Mouse (Mus musculus): ENCODE data around the gene Ktn1. TPM values are rescaled to one million over a fixed set of nuclear protein-coding genes. Genes with fewer than 3 reads are reported as not detected.
A peak's percentile ranks its signal among the peaks of the same experiment; 100 is the strongest.

Ktn1 gene
- polyA plus RNA-seq, 1 experiment from 2014 or later: 88.1 TPM

- 15% methylated on average over 6 of the region's 6 CpGs for WGBS
- Histone ChIP-seq H3K4me2 (ENCODE audit: low read length) (peak overlapping the region; percentile 73), H3K27ac (replicated peaks; ENCODE audit: low read depth, low read length) (no peak overlapping the region), H3K36me3 (ENCODE audit: control insufficient read depth, insufficient read depth, low read length) (no peaks in the 10 kb centered on the region), H3K4me3 (replicated peaks; ENCODE audit: low read depth, low read length) (peak overlapping the region; percentile 94), H3K4me1 (ENCODE audit: control insufficient read depth, insufficient read depth, low read length) (peaks cover 8% of the 10 kb centered on the region), H3K9ac (replicated peaks; ENCODE audit: low read length) (peak overlapping the region; percentile 97; the same call in 1 of the 2 replicates), H3K9me3 (ENCODE audit: control insufficient read depth, low read length) (no peaks in the 10 kb centered on the region), H3K27me3 (ENCODE audit: control insufficient read depth, insufficient read depth, low read length) (no peaks in the 10 kb centered on the region)
- DNase-seq (peak; percentile 6), ATAC-seq (ENCODE audit: low FRiP score, low TSS enrichment) (no peak)
Measured at GRCm38 (mm10) chr14:47650338-47650720, 2.1 kb downstream of the Ktn1 start.

- no peak for ATAC-seq (ENCODE audit: low FRiP score, low TSS enrichment)
- WGBS: 91% methylated on average over 4 of the region's 4 CpGs
Measured at GRCm38 (mm10) chr14:47651272-47651671, 3.0 kb downstream of the Ktn1 start.

GRCm38 (mm10) chr14:47655444-47655843 is 7.2 kb downstream of the Ktn1 start:
- no peak overlapping the region for H3K27ac ChIP-seq (replicated peaks; ENCODE audit: low read depth, low read length)
- ATAC-seq (ENCODE audit: low FRiP score, low TSS enrichment) (no peak), DNase-seq (no peak)
- no peak overlapping the region for H3K4me2 ChIP-seq (ENCODE audit: low read length)
- no peaks in the 10 kb centered on the region for H3K9me3 ChIP-seq (ENCODE audit: control insufficient read depth, low read length)
- WGBS: 95% methylated on average over 2 of the region's 2 CpGs
- no peaks in the 10 kb centered on the region for H3K36me3 ChIP-seq (ENCODE audit: control insufficient read depth, insufficient read depth, low read length)
- no peak overlapping the region for H3K9ac ChIP-seq (replicated peaks; ENCODE audit: low read length)
- H3K27me3 ChIP-seq (ENCODE audit: control insufficient read depth, insufficient read depth, low read length): no peaks in the 10 kb centered on the region
- peaks cover 5% of the 10 kb centered on the region for H3K4me1 ChIP-seq (ENCODE audit: control insufficient read depth, insufficient read depth, low read length)
- H3K4me3 ChIP-seq (replicated peaks; ENCODE audit: low read depth, low read length): no peak overlapping the region

More at GRCm38 (mm10) chr14:47651272-47651671, 3.0 kb downstream of the Ktn1 start:
- H3K4me2 ChIP-seq (ENCODE audit: low read length): no peak overlapping the region
- peaks cover 8% of the 10 kb centered on the region for H3K4me1 ChIP-seq (ENCODE audit: control insufficient read depth, insufficient read depth, low read length)
- no peak overlapping the region for H3K9ac ChIP-seq (replicated peaks; ENCODE audit: low read length)
- no peak for DNase-seq
- H3K27me3 ChIP-seq (ENCODE audit: control insufficient read depth, insufficient read depth, low read length): no peaks in the 10 kb centered on the region
- H3K27ac ChIP-seq (replicated peaks; ENCODE audit: low read depth, low read length): no peak overlapping the region
- no peaks in the 10 kb centered on the region for H3K36me3 ChIP-seq (ENCODE audit: control insufficient read depth, insufficient read depth, low read length)
- no peaks in the 10 kb centered on the region for H3K9me3 ChIP-seq (ENCODE audit: control insufficient read depth, low read length)
- H3K4me3 ChIP-seq (replicated peaks; ENCODE audit: low read depth, low read length): no peak overlapping the region

- no peaks in the 10 kb centered on the region for H3K9me3 ChIP-seq (ENCODE audit: control insufficient read depth, low read length)
- no peak overlapping the region for H3K9ac ChIP-seq (replicated peaks; ENCODE audit: low read length)
- DNase-seq: no peak
- no peak overlapping the region for H3K27ac ChIP-seq (replicated peaks; ENCODE audit: low read depth, low read length)
- ATAC-seq (ENCODE audit: low FRiP score, low TSS enrichment): no peak
- no peak overlapping the region for H3K4me2 ChIP-seq (ENCODE audit: low read length)
- no peak overlapping the region for H3K4me3 ChIP-seq (replicated peaks; ENCODE audit: low read depth, low read length)
- no peaks in the 10 kb centered on the region for H3K4me1 ChIP-seq (ENCODE audit: control insufficient read depth, insufficient read depth, low read length)
- H3K27me3 ChIP-seq (ENCODE audit: control insufficient read depth, insufficient read depth, low read length): no peaks in the 10 kb centered on the region
- 93% methylated on average over 11 of the region's 11 CpGs for WGBS
- peaks cover 19% of the 10 kb centered on the region; the same call in 1 of the 2 replicates for H3K36me3 ChIP-seq (ENCODE audit: control insufficient read depth, insufficient read depth, low read length)
Measured at GRCm38 (mm10) chr14:47663844-47664469, 15.7 kb downstream of the Ktn1 start.

- ATAC-seq (ENCODE audit: low FRiP score, low TSS enrichment) (no peak), DNase-seq (no peak)
- Histone ChIP-seq H3K9ac (replicated peaks; ENCODE audit: low read length) (no peak overlapping the region), H3K36me3 (ENCODE audit: control insufficient read depth, insufficient read depth, low read length) (peaks cover 19% of the 10 kb centered on the region; the same call in 1 of the 2 replicates), H3K4me3 (replicated peaks; ENCODE audit: low read depth, low read length) (no peak overlapping the region), H3K4me2 (ENCODE audit: low read length) (no peak overlapping the region), H3K4me1 (ENCODE audit: control insufficient read depth, insufficient read depth, low read length) (no peaks in the 10 kb centered on the region), H3K9me3 (ENCODE audit: control insufficient read depth, low read length) (no peaks in the 10 kb centered on the region), H3K27me3 (ENCODE audit: control insufficient read depth, insufficient read depth, low read length) (no peaks in the 10 kb centered on the region), H3K27ac (replicated peaks; ENCODE audit: low read depth, low read length) (no peak overlapping the region)
Measured at GRCm38 (mm10) chr14:47664470-47664864, 16.2 kb downstream of the Ktn1 start.

GRCm38 (mm10) chr14:47665061-47665778 is 17.0 kb downstream of the Ktn1 start:
- H3K4me1 ChIP-seq (ENCODE audit: control insufficient read depth, insufficient read depth, low read length): no peaks in the 10 kb centered on the region
- no peak for DNase-seq
- no peak overlapping the region for H3K4me3 ChIP-seq (replicated peaks; ENCODE audit: low read depth, low read length)
- no peak overlapping the region for H3K4me2 ChIP-seq (ENCODE audit: low read length)
- no peak for ATAC-seq (ENCODE audit: low FRiP score, low TSS enrichment)
- no peak overlapping the region for H3K9ac ChIP-seq (replicated peaks; ENCODE audit: low read length)
- 94% methylated on average over 5 of the region's 5 CpGs for WGBS
- peaks cover 19% of the 10 kb centered on the region; the same call in 1 of the 2 replicates for H3K36me3 ChIP-seq (ENCODE audit: control insufficient read depth, insufficient read depth, low read length)
- H3K27me3 ChIP-seq (ENCODE audit: control insufficient read depth, insufficient read depth, low read length): no peaks in the 10 kb centered on the region
- no peaks in the 10 kb centered on the region for H3K9me3 ChIP-seq (ENCODE audit: control insufficient read depth, low read length)
- no peak overlapping the region for H3K27ac ChIP-seq (replicated peaks; ENCODE audit: low read depth, low read length)

GRCm38 (mm10) chr14:47668096-47668495 is 19.8 kb downstream of the Ktn1 start:
- Histone ChIP-seq H3K27me3 (ENCODE audit: control insufficient read depth, insufficient read depth, low read length) (no peaks in the 10 kb centered on the region), H3K9me3 (ENCODE audit: control insufficient read depth, low read length) (no peaks in the 10 kb centered on the region), H3K4me1 (ENCODE audit: control insufficient read depth, insufficient read depth, low read length) (no peaks in the 10 kb centered on the region), H3K4me3 (replicated peaks; ENCODE audit: low read depth, low read length) (no peak overlapping the region), H3K27ac (replicated peaks; ENCODE audit: low read depth, low read length) (no peak overlapping the region), H3K9ac (replicated peaks; ENCODE audit: low read length) (no peak overlapping the region), H3K4me2 (ENCODE audit: low read length) (no peak overlapping the region), H3K36me3 (ENCODE audit: control insufficient read depth, insufficient read depth, low read length) (peaks cover 27% of the 10 kb centered on the region)
- no peak for ATAC-seq (ENCODE audit: low FRiP score, low TSS enrichment)
- no peak for DNase-seq

- Histone ChIP-seq H3K9me3 (ENCODE audit: control insufficient read depth, low read length) (no peaks in the 10 kb centered on the region), H3K4me1 (ENCODE audit: control insufficient read depth, insufficient read depth, low read length) (no peaks in the 10 kb centered on the region), H3K4me3 (replicated peaks; ENCODE audit: low read depth, low read length) (no peak overlapping the region), H3K36me3 (ENCODE audit: control insufficient read depth, insufficient read depth, low read length) (peaks cover 74% of the 10 kb centered on the region), H3K27ac (replicated peaks; ENCODE audit: low read depth, low read length) (no peak overlapping the region), H3K9ac (replicated peaks; ENCODE audit: low read length) (no peak overlapping the region), H3K27me3 (ENCODE audit: control insufficient read depth, insufficient read depth, low read length) (no peaks in the 10 kb centered on the region), H3K4me2 (ENCODE audit: low read length) (no peak overlapping the region)
- DNase-seq (no peak), ATAC-seq (ENCODE audit: low FRiP score, low TSS enrichment) (no peak)
- 95% methylated on average over 10 of the region's 10 CpGs for WGBS
Measured at GRCm38 (mm10) chr14:47682886-47683285, 34.6 kb downstream of the Ktn1 start.

- no peak for ATAC-seq (ENCODE audit: low FRiP score, low TSS enrichment)
- Histone ChIP-seq H3K27me3 (ENCODE audit: control insufficient read depth, insufficient read depth, low read length) (no peaks in the 10 kb centered on the region), H3K27ac (replicated peaks; ENCODE audit: low read depth, low read length) (no peak overlapping the region), H3K36me3 (ENCODE audit: control insufficient read depth, insufficient read depth, low read length) (peaks cover 77% of the 10 kb centered on the region), H3K9me3 (ENCODE audit: control insufficient read depth, low read length) (no peaks in the 10 kb centered on the region), H3K4me3 (replicated peaks; ENCODE audit: low read depth, low read length) (no peak overlapping the region), H3K9ac (replicated peaks; ENCODE audit: low read length) (no peak overlapping the region), H3K4me2 (ENCODE audit: low read length) (no peak overlapping the region), H3K4me1 (ENCODE audit: control insufficient read depth, insufficient read depth, low read length) (no peaks in the 10 kb centered on the region)
- no peak for DNase-seq
- 95% methylated on average over 5 of the region's 5 CpGs for WGBS
Measured at GRCm38 (mm10) chr14:47684579-47684978, 36.3 kb downstream of the Ktn1 start.
